Mouse (Mus musculus) CH12F3 (cell line): Measurements from ENCODE around the gene Isoc2a.
"Not testable (repeated sequence)": the region's sequence is repeated elsewhere in the genome, so short reads cannot be mapped to it uniquely, and the experiment has no call there.

Experiments used
- in situ Hi-C: fragments of 300-500 bp; cut with MboI; formaldehyde crosslinking; loops from 2 replicates; pipeline ENCODE4 v1.14.3; 2020; ENCODE audit warnings: low sequenced_read_pairs

The Isoc2a gene

DNA sequence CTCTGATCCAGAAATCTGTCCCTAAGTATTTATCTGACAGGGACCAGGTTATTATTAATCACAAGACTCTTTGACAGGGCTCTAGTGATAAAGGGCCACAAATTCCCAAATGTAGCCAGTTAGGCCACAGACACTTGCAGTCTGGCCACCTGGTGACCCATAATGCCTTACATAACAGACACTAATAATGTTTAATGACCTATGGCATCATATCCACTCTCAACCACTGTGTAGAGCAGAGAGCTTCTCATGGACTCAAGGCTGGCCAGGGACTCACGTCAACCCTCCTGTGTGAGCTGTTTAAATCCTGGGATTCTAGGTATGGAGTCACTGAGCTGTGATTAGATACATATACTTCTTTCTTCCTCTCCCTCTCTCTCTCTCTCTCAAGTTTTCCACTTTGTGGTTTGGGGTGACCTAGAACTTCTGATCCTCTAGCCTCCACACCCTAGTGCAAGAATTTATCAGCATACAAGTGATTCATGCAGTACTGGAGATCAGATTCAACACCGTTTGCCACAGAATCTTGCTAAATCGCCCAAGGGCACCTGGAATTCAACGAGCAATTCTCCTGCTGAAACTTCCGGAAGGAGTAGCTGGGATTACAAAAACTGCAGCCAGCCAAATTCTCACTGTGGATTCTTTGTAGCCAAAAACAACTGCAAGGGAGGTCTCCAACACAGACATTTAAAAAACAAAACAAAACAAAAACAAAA is 12.7 kb upstream of the Isoc2a start:
- in situ Hi-C loops, result no loop called here

DNA sequence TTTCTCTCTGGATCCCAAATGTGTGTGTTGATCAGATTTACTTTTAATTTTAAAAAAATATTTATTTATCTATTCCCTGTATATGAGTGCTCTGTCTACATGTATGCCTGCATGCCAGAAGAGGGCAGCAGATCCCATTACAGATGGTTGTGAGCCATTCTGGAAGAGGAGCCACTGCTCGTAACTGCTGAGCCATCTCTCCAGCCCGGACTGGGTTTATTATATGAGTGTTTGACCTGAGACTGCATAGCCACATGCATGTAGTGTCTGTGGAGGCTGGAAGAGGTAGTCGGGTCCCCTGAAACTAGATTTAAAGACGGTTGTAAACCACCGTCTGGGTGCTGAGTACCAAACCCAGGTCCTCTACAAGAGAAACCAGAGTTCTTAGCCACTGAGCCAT is 11.9 kb upstream of the Isoc2a start:
- in situ Hi-C loops, result no loop called here

DNA sequence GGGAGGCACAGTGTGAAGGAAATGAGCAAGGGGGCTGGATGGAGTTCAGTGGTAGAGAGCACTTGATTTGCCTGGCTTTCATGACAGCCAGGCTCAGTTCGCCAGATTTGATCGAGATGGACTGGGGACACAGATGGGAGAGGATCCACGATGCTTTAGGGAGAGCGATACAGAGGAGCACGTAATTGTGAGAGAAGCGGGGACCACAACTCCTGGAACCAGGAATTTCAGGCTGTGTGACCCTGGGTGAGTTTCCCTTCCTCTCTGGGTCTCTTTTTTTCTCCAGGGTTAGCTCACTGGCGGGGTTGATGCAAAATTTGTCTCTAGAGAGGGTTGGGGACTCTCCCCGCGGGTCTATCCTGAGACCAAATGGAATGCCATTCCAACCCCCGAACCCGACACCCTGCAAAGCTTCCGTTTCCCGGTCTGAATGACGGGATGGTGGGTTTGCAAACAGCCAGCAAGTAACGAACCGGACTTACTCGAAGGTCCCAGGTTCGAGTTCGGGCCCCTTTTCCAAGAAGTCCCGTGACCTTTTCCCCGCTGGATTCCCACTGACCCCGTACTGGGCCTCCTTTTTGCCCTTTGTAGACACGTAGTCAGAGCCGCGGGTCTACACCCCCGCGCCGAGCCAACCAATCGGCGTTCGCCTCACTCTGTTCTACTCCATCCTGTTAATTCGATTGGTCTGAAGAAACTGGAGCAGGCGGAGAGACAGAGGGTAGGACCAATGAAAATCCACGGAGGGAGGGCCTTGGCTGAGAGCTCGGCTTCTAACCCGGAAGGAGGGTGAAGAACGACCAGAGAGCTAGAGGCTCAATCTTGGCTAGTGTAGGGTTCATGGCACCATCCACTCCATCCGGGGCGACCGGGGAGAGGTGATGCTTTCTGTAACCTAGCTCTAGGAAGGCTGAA is 11.1 kb upstream of the Isoc2a start:
- in situ Hi-C loops, result no loop called here

DNA sequence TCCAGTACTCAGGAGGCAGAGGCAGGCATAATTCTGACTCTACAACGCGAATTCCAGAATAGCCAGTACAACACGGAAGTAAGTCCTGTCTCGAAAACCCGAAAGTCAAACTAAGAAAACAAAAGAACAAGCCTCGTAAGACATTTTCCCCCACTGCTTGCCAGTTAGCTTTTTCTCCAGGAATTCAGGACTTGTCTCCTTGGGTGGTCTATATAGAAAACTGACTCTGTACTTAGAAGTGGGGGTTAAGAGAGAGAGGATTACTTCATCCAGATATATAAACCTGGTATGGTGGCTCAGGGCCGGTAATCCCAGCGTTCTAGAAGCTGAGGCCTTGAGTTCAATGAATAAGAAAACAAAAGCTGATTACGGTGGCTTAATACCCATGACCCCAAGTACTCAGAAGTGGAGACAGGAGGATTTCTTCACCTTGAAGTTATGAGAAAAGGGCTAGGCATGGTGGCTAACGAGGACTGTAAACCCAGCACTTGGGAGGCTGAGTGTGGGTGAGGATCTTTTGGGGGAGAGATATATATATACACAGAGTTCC is 10.2 kb upstream of the Isoc2a start:
- in situ Hi-C loops, result no loop called here

DNA sequence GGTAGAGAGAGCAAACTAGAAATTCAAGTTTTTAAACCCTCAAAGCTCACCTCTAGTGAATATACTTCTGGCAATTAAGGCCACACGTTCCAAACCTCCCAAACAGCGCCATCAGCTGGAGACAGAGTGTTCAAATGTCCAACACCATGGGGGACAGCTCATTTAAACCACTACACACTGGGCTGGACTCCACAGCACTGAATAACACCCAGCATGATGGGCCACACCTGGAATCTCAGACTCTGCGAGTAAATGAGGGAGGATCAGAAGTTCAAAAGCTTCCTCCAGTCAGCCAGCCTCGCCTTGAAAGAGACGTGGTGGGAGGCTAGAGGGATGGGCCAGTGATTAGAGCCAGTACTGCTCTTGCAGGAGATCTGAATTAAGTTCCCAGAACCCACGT is 6.8 kb upstream of the Isoc2a start, which contains the start of gene Isoc2b:
Gene Isoc2b, minus strand, starts transcription at position 126 of the 400 bp plus-strand sequence.
- in situ Hi-C loops, result no loop called here

DNA sequence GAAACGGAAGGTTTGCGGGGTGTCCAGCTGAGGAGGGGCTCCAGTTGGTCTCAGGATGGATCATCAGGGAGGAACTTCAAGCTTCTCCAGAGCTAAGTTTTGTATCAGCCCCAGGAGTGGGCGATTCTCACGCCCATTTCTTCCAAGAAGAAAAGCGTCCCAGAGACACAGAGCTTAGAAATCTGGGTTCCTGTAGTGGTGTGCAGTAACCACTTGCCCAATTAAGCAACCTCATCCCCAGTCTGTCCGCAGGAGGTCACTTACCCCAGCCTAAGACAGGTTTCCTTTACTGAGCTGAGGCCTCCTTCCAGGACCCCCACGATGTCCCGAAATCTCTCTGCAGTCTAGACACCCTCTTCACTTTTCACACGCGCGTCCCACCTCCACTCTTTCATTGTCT is 273 bp downstream of the Isoc2a start:
- in situ Hi-C loops, result no loop called here

DNA sequence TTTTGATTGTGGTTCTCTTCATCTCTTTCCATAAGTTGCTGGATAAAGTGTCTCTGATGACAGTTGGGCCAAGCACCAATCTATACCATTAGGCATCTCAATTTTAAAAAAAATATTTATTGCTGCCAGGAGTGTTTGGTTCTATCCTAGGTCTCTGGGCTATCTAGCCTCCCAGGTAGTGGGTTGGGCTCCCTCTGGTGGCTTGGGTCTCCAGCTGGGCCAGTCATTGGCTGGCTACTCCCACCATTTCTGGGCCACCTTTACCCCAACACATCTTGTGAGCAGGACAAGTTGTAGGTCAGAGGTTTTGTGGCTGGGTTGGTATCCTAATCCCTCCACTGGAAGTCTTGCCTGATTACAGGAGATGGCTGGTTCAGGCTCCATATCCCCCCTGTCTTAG is 1.2 kb downstream of the Isoc2a start:
- in situ Hi-C loops, result no loop called here

DNA sequence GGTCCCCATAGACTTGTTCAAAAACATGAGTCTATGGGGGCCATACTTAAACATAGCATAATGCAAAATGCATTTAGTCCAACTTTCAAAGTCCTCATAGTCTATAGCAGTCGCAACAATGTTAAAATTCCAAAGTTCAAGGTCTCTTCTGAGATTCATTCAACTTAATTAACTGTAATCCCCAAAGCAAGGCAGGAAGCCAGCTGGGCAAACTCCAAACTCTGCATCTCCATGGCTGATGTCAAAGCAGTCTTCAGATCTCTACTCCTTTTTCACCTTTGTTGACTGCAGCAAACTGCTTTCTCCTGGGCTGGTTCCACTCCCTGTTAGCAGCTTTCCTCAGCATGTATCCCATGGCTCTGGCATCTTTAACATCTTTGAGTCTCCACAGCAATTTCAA is 2.1 kb downstream of the Isoc2a start:
- in situ Hi-C loops, result not testable (repeated sequence)

DNA sequence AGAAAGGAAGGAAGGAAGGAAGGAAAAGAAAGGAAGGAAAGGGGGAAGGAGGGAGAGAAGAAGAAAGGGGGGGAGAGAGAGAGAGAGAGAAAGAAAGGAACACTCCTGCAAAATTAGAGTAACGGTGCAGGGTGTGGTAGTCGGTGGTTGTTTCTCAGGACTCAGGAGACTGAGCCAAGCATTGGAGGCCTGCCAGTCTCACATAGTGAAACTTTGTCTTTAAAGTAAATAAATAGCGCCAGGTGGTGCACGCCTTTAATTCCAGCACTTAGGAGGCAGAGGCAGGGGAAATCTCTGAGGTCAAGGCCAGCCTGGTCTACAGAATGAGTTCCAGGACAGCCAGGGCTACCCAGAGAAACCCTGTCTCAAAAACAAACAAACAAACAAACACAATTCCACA is 9.7 kb downstream of the Isoc2a start:
- in situ Hi-C loops, result no loop called here

DNA sequence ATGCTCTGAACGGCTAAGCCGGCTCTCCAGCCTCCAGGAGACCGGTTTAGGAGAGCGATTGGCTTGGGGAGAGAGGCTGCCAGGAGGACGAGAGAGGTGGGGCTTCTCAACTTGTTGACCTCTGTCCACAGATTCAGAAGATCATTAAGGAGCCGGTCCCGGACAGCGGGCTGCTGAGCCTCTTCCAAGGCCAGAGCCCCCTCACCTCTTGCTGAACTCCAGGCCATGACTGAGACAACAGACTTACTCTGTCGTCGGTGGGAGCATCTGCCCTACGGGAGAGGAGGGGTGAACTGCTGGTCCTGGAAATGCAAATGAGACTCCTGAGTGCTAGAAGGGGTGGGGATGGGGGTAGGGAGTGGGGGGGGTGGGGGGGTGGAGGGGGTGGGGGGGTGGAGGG is 18.2 kb downstream of the Isoc2a start:
- in situ Hi-C loops, result no loop called here

DNA sequence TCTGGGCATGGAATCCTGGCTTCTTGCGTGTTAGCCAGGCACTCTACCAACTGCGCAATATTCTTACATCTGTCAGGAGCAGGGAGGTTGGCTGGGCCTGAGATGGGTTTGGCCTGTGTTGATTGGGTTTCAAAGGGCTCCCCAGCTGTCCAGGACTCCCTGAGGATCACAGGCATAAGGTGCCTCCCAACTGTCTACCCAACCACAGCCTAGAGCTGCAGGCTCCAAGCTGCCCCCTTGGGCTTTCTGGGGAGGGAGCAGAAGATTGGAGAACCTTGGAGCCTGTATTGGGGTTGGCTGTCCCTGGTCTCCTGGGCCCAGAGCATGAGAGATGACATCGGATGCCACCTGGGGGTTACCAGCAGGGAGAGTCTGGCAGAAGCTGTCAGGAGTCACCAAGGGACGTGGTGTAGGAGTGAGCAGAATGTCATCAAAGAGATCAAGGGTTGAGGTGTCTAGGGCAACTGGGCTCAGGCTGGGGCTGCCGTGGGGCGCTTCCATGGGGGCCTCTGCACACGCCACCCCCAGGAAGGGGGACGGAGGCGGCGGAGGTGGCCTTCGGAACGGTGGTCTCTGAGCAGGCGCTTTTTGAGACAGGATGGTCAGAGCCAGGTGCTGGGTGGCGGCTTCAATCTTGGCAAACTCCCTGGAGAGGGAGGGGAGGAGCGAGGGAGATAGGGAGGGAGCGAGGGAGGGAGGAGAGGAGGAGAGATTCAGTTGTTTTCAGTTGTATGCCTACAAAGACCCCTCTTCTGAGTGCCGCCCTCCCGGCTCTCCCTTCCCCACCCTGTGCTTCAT is 22.1 kb downstream of the Isoc2a start:
- in situ Hi-C loops, result no loop called here

DNA sequence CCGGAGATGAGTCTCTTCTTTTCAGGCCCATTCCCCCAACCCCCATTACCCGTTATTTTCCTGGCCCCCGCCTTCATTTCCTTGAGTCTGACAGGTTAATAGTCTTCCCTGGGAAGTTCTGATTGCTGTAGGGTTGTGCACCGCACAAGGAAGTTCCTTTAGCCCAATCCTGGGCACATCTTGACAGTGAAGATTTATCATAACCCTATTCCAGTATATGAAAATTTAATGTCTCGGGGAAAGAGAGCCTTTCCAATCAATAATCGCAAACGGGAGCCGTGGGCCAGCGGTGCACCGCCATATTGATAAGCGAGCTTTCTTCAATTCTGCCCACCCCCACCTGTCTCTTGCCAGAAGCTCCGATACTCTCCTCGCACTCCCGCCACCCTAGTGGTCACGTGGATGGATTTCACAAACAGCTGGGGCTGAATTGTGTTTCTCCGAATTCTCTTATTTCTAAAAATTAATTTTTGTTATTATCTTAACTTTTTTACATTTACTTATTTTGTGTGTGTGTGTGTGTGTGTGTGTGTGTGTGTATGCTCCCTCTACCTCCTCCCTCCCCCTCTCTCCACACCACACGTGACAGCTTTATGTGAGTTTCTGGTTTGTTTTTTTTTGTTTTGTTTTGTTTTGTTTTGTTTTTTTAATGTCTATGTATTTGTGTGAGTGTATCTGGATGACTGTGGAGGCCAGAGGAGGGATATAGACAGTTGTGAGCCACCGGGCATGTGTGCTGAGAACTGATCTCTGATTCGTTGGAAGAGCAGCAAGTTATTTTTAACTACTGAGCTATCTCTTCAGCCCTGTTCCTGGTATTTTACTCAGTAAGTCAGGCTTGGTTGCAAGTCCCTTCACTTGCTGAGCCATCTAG is 22.9 kb downstream of the Isoc2a start:
- in situ Hi-C loops, result no loop called here

DNA sequence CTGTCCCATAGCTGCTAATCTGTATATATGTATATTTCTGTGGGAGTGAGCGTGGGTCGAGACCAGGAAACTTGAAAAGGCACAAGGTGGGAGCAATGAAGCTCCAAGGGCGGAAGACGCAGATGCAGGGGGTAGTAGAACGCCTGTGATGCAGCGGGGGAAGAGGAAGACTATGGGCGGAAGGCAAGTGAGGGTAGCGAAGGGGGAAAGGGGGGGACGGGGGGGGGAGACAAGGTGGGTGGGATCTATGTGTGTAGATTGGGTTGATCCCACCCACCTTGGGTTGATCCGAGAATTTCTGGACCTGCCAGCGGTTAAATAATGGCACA is 23.5 kb downstream of the Isoc2a start:
- in situ Hi-C loops, result no loop called here

DNA sequence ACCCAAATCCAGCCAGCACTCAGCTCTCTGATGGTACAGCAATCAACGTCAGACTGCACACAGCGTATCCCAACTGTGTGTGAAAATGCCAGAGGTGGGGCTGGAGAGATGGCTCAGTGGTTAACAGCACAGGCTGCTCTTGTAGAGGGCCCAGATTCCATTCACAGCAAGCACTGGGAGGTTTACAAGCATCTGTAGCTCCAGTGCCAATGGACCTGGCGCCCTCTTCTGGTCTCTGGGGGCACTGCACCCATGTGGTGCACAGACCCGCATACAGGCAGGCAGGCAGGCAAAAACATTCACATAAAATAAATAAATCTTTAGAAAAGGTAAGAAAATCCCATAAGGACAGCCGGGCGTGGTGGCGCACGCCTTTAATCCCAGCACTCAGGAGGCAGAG is 24.2 kb downstream of the Isoc2a start:
- in situ Hi-C loops, result no loop called here

DNA sequence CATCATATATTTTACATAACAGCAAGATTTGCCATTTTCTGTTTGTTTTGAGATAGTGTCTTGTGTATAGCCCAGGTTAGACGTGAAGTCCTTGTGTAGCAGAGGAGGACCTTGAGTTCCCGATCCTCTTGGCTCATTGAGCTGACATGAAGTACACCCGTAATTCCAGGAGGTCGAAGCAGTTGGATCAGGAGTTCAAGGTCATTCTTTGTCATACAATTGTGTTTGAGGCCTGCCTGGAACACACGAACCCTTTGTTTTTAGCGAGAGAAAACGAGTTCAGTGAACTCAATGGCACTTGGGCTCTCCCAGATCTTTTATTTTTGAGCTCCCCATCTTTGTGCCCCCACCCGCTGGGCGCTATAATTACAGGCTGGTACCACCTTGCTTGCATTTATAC is 25.5 kb downstream of the Isoc2a start:
- in situ Hi-C loops, result no loop called here

DNA sequence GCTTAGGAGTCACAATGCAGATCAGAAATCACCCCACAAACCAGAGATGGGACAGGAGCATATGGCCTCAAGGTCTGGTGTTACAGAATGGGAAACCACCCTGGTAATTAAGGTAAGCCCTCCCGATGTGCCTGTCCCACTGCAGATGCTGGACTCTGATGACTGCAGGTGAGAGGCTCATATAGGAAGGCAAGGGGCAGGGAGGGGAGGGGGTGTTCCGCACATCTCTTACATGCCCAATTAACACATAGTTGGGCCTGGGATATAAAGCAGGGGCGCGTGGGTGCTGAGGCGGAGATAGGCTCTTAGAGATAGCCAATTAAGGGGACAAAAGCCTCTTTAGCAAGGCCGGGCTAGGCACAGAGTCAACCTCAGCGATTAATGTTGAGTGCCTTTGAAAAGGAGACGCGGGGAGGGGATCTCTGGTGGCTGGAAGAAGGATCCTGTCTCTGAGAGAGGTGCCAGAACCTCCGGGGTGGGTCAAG is 29.6 kb downstream of the Isoc2a start, which contains the start of gene Gm36210:
Gene Gm36210, minus strand, starts transcription at position 51 of the 485 bp plus-strand sequence.
- in situ Hi-C loops, result no loop called here

DNA sequence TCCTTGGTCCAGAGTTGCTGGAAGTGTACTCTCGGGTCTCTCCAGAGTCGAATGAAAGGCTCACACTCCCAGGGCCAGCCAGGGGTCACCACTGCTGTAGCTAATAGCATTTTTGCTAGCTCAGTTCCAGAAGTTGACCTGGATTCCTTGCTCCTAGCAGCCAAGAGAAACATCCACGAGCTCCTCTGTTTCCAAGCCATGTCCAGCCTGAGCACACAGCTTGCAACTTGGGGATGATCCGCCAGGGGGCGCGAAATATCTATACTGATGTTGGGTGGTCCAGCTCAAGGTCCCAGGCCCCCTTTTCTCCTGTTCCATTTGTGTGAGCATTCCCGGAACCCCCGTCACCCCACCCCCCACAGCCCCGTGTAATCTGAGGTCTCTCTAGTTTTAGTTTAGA is 34.6 kb downstream of the Isoc2a start:
- in situ Hi-C loops, result no loop called here

DNA sequence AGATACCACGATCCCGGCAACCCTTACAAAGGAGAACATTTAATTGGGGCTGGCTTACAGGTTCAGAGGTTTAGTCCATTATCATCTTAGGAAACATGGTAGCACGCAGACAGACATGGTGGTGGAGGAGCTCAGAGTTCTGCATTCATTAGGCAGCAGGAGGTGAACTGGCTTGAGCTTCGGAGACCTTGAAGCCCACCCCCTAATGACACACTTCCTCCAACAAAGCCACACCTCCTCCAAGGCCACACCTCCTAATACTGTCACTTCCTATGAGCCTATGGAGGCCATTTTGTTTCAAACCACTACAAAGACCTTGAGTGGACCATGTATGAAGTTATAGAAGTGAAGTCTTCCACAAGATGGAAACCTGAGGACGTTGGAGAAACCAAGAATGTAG is 35.3 kb downstream of the Isoc2a start:
- in situ Hi-C loops, result no loop called here

DNA sequence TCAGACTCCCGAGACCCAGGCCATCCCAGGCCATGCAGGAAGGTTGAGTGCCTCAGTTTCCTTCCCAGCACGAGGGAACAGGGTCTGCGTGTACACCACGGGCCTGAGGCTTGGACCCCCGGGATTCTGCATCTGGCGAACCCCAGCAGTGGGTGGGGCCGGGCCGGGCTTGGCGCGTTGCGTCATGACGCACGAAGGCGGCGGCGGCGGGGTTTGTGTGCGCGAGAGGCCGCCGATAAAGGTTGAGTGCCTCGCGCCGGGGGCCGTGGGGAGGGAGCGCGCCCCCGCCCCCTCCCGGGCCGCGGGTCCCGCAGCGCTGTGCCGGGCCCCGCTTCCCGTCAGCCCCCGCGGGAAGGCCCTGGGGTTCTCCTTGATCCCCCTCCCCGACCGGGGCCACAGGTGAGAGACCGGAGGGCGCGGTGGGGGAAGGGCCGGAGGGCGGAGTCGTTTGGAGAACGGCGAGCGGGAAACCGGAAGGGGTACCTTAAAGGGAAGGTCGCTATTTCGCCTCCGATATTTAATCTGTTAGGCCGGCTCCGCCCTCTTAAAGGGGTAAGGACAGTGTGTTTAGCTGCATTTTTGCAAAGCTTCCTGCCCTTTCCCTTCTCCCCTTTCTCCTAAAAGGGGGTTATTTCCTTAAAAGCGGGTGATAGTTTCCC is 38.2 kb downstream of the Isoc2a start, which contains the start of gene Zfp628:
Gene Zfp628, plus strand, starts transcription at position 211 of the 659 bp plus-strand sequence.
- in situ Hi-C loops, result no loop called here
